Mouse (Mus musculus): ENCODE data around the gene Polr2f.
A peak's percentile ranks its signal among the peaks of the same experiment; 100 is the strongest.

Gene Polr2f

DNA sequence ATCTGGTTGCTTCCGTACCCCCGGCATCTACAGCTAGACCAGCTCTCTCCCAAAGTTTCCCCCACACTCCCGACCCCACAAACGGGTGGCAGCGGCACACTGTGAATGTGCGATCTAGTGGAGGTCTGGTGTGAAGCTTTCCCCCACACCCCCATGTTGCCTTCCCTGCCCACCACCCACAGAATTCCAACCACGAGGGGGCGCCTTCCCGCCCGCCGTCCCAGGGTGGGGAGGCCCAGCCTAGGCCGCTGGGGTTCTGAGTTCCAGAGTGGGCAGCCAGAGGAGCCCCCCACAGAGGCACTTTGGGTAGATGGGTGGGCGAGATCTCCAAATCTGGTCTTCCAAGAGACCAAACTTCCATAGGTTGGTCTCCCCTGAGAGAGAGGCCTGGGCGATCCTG lies 22.0 kb downstream of the Polr2f start:
- DNase-seq = no peak

DNA sequence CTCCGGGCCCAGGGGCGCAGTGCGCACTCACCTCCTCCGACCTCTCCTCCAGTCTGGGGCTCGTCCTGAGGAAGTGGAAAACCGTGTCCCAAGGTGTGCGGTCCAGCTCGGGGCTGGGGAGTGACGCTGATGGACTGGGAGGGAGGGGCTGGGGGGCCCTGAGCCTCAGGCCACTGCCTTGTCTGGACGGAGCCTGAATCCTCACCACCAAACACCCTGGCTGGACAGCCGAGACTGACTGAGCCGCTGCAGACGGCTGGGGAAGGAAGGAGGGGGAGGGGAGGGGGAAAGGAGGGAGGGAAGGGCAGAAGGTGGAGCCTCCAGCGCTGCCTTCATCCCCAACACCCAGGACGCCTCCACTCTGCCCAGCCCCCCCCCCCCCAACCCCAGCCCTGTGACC lies 23.4 kb downstream of the Polr2f start:
- no peak for DNase-seq

DNA sequence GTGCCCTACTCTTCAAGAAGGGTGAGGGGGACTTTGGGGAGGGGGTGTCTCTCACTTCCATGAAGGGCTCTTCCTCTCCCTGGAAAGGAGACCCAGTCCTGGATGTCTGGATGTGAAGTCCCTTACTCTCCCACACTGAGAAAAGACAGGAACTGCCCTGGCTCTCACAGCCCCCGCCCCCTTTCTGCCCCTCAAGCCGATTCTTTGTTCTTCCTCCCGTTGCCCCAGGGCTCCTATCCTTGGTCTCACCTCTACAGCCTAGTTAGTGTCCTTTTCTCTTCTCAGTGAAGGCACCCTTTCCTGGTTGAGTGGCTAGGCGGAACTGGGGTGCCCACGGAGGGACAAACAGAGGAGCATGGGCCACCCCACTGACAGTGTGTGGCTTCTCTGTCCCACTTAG lies 24.3 kb downstream of the Polr2f start, which contains the start of gene Sox10:
Gene Sox10 (minus strand): TSS at position 101 of the 400 bp plus-strand sequence.
- no peak for DNase-seq

DNA sequence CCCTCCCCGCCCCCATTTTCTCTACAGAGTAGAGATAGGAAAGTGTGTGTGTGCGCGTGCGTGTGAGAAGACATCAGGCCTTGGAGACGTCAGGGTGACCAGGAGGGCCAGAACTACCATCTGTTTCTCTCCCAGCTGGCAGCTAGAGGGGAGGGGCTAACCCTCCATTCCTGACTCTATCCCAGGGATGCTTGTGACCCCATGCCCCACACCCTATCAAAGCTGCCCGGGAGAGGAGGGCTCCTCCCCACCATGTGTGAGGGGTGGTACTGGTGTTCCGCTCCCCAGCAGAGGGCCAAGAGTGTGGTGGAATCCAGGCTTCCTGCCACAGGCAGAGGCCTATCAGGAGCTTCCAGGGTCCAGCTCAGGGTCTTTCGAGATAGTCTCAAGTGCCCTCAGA lies 25.9 kb downstream of the Polr2f start:
- DNase-seq = no peak

DNA sequence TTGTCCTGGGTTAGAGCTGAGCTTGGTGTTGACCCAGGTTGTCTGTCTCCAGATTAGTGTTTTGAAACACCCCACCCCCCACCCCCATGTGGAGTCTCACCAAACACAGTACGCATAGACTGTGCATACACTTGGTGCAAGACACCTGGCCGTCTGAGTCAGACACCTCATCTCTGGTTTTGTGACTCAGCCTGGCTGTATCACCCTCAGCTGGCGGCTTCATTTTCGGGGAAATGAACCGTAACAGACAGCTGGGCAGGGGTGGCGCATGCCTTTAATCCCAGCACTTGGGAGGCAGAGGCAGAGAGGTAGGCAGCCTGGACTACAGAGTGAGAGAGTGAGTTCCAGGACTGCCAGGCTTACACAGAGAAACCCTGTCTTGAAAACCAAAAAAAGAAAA lies 36.1 kb downstream of the Polr2f start:
- no peak for DNase-seq

DNA sequence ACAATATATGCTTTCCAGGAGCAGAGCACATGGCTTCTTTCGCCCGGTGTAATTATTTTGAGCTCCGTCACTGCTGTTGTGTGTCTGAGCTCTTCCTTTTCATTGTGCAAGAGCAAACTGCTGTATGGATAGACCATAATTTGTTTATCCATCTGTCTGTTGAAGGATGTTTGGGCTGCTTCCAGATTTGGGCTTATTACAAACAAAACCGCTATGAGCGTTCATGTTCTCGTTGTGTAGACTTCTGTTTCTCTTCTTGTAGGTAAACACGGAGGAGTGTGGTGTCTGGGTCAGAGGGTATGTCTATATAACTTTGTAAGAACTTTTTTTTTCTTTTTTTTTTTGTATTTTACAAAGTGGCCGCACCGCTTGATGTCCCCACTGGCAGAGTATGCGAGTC lies 44.4 kb downstream of the Polr2f start:
- DNase-seq = no peak

DNA sequence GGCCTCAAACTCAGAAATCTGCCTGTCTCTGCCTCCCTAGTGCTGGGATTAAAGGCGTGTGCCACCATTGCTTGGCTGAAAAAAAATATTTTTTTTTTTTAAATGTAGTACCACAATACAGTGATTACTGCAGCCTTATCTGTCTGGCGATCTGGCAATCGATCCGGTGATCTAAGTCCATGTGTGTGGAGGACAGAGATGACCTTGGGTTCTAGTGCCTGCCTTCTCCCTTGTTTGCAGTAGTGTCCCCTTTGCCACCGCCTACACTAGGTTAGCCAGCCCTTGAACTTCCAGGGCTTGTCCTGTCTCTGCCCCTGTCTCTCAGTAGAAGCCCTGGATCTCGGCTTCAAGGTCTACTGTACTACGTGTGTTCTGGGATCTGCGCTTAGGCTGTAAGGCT lies 47.0 kb downstream of the Polr2f start:
- DNase-seq = no peak

DNA sequence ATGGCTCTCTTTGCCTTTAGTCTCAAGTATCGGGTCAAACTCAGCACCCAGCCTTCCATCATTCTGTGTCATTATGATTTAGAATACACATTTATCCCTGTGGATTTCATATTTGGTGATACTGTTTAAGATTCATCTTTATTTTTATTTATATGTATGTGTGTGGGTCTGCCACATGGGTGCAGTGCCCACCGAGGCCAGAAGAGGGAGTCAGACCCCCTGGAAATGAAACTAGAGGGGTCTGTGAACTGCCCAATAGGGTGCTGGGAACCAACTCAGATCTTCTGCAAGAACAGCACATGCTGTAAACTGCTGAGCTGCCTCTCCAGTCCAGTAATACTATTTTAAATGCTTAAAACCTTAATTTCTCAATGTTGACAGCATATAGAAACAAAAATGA lies 50.6 kb downstream of the Polr2f start:
- no peak for DNase-seq

DNA sequence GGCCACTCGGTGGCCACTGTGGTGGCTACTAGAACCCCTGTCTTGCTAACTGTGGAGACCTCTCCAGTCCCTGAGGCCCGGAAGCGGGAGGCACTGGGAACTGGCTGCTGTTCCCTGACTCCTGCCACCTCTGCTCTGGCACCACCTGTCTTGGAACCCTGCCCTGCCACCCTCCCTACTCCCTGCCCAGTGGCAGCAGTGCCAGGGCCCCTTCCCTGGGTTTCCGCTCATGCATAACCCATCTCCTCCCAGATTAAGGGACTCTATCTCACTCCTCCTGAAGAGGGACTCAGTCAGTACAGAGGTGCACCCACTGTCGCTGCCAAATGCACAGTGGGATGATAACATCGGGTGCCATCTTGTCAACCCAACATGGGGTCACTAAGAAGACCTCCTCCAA lies 51.6 kb downstream of the Polr2f start:
- DNase-seq = no peak

DNA sequence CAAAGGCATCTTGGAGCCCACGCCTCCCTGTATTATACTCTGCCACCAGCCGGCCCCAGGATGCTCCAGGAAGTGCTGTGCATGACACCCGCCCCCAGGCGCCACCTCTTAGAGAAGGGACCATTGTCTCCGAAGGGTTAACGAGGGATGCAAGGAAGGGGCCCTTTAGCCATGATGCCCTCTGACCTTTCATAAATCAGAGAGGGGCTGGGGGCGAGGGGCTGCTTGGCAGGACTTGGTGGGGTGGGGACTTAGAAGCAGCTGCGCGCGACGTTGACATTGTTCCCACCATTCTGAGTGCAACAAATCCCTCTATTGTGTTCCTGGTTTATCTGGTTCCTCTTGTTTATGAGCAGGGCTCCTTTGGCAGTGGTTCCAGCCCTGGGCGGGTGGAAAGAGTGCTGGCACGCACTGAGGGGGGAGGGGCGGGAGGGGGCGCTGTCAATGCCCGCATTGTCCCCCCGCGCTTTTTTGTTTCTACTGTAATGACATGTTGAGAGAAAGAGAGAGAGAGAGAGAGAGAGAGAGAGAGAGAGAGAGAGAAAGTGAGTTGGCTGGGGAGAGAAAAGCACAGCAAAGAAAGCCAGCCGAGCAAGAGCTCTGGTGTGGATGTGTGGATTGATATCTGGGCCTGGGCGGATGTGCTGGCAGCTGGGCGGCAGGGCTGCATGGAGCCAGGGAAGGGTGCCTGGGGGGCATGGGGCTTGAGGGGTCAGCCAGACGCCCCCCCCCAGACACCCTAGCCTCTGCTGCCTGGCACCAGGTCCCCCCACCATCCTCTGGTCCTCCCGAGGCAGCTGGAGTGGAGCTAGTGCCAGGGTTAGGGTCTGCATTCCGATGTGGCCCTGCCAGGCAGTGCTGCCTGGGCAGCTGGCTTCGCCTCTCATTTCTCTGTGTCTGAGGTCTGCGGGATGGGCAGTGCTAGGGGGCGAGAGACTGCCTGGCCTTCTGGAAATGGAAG lies 52.4 kb downstream of the Polr2f start:
- DNase-seq = peak; percentile 75

DNA sequence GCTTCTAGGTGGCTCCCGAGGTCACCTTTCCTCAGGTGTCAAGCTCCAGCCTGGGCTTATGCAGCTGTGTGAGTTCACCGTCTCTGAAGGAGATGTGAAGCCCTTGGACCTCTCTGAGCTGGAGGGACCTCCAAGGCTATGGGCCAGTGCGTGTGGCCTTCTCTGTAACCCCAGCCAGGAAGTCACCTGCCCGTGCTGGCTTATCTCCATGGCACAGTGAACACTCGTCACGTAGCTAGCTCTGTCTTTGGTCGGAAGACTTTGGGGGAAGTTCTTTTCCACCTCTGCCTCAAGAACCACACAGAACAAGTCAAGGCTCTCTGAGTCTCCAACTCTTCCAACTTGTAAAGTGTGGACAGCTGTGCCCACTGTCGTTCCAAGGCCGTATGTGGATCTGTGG lies 53.2 kb downstream of the Polr2f start:
- no peak for DNase-seq

DNA sequence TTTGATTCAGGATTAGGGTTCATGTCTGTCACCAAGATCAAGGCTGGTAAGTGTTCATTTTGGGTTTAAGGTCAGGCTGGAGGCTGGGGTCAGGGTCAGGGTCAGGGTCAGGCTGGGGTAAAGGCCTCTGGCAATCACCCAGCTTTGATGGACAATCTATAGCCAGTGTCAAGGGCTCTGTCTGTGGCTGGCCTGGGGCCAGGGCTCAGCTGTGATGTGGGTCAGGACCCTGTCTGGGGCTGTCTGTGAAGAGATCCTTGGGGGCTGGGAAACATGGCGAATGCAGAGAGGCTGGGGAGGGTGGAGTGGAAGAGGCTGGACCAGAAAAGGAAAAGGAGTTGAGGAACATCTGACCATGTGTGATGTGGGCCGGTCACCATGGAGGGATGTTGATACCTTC lies 54.1 kb downstream of the Polr2f start:
- no peak for DNase-seq

DNA sequence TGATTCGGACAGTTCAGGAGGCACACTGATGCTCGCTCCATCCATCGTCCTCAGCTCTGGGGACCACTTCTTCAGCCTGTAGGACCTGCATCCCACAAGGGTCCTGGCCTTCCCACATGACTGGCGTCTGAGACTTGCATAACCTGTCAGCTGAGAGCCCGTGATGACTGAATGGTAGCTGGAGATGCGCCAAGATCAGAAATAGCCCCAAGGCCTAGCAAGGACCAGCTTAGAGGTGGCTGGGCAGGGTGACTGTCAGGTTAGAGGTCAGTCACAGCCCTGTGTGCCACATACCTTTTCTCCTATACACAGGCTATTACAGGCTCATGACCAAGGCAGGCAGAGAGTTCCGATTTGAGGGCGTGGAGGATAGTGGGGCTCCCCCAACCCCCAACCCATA lies 54.7 kb downstream of the Polr2f start:
- DNase-seq = no peak

DNA sequence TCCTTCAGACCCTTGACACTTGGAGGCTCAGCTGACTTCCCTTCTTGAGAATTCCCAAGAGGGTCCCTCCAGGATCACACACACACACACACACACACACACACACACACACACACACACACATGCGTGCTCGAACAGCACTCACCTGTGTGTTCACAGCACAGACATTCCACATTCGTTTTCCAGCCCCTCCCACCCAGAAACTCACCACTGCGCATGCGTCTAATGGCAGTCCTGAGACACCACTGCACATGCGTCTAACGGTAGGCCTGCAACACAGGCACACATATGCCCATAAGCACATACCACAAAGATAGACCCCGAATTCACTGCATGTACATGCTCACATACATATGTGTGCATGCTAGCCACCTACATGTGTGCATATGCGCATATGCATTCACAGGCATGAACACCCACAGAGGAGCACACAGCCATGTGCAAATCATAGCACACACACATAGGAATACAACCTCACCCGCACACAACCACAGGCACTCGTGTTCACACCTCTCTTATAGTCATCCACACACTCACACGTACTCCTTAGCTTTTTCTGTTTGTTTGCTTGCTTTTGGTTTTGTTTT lies 58.7 kb downstream of the Polr2f start:
- DNase-seq = no peak
